Mouse (Mus musculus): Measurements from ENCODE around the gene 1700088E04Rik. TPM values are rescaled to one million over a fixed set of nuclear protein-coding genes. Genes with fewer than 3 reads are reported as not detected.

1700088E04Rik gene
- 1.7 TPM in 1 of 2 replicates, not detected in the other for polyA plus RNA-seq (2012; ENCODE audit: low replicate concordance)

DNA sequence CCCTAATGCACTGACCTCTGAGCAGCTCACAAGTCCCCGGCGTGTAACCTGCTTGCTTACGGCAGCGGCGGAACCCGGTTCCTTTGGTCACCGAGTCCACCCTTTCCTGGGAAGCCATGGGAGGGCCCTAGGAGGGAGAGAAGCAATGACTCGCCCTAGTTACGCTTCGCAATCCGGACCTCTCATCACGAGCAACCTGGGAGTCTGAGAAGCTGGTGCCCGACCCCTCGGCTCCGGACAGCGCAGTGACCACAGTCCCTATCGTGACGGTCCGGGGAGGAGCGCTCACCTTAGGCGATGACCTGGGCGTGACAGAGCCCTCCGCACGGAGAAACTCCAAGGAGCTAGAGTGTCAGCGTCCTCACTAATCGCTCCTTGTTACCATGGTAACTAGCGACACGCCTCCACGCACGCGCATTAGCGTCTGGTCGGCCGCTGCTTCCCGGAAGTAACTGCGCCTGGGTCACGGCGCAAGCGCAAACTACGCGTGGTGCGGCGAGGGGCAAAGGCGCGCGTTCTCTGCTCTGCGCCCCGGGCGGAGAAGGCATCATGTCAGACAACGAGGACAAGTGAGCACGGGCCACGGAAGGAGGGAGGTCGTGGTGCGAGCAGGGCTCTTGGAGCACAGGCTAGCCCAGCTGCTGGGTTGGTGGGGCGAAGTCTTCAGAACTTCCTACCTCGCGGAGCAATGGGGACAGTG, at the start of gene 1700088E04Rik, which contains the start of gene Polr2f:
TSS of gene 1700088E04Rik (minus strand) at position 388 of the 700 bp plus-strand sequence.
TSS of gene Polr2f (plus strand) at position 144 of the 700 bp plus-strand sequence.

DNA sequence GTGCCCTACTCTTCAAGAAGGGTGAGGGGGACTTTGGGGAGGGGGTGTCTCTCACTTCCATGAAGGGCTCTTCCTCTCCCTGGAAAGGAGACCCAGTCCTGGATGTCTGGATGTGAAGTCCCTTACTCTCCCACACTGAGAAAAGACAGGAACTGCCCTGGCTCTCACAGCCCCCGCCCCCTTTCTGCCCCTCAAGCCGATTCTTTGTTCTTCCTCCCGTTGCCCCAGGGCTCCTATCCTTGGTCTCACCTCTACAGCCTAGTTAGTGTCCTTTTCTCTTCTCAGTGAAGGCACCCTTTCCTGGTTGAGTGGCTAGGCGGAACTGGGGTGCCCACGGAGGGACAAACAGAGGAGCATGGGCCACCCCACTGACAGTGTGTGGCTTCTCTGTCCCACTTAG, 24.1 kb upstream of the 1700088E04Rik start, which contains the start of gene Sox10:
TSS of gene Sox10 (minus strand) at position 101 of the 400 bp plus-strand sequence.

DNA sequence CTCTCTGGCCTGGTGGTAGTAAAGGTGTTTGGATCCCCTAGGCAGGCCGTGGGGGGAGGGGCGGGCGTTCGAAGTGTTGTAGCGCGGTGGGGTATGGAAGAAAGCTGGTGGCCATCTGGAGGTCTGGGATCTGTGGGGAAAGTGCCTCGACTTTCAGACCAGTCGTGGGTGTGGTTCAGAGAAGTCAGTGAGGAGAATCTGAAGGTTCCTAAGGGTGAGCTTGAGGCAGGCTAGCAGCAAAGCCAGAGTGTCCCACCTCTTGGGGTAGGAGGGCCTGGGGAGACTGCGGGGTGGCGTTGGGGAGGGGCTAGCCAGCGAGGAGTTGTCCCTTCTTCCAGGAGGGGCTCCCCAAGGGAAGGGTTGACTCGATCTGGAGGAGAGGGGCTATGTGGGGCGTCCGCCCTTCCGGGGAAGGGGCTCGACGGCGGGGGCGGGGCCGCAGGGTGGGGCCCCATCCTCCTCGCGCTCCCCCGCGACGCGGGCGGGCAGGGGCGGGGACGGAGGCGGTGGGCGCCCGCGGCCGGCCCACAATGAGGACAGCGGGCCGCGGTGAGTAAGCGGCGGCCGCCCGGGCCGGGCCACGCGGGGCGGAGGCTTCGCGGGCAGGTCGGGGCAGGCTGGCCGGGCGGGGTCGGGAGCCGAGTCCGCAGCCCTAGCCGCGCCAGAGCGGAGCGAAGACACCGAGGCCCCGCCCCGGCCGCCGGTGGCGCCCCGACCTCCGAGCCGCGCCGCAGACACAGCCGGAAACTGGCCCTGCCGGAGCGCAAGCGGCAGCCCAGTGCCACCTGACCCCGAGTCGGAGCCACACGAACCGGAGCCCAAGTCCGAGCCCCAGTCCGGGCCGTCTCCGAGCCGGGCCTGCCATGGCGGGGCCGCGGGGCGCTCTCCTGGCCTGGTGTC, 32.4 kb downstream of the 1700088E04Rik start, which contains the start of gene Micall1:
TSS of gene Micall1 (plus strand) at position 478 of the 900 bp plus-strand sequence.

Other genes with a start within 250 kb of the 1700088E04Rik start
- gene Gm49510, start 241.6 kb downstream of the 1700088E04Rik start, polyA plus RNA-seq (2012; ENCODE audit: low replicate concordance) = 2.8 and 3.6 TPM in 2 replicates
- gene Sh3bp1, start 241.5 kb downstream of the 1700088E04Rik start, polyA plus RNA-seq (2012; ENCODE audit: low replicate concordance) = 524 and 1,002 TPM in 2 replicates
- gene Pdxp, start 227.3 kb downstream of the 1700088E04Rik start, polyA plus RNA-seq (2012; ENCODE audit: low replicate concordance) = 8.9 and 14.7 TPM in 2 replicates
- 15.8 and 51.1 TPM in 2 replicates for gene Lgals1, start 214.5 kb downstream of the 1700088E04Rik start, polyA plus RNA-seq (2012; ENCODE audit: low replicate concordance)
- 17.2 and 18.8 TPM in 2 replicates for gene Nol12, start 206.3 kb downstream of the 1700088E04Rik start, polyA plus RNA-seq (2012; ENCODE audit: low replicate concordance)
- gene Triobp, start 193.5 kb downstream of the 1700088E04Rik start, polyA plus RNA-seq (2012; ENCODE audit: low replicate concordance) = 91.0 and 129 TPM in 2 replicates
- gene H1f0, start 112.8 kb downstream of the 1700088E04Rik start, polyA plus RNA-seq (2012; ENCODE audit: low replicate concordance) = 32.8 and 70.9 TPM in 2 replicates
- 0.38 and 1.2 TPM in 2 replicates for gene Galr3, start 99.4 kb downstream of the 1700088E04Rik start, polyA plus RNA-seq (2012; ENCODE audit: low replicate concordance)
- gene Ankrd54, start 78.4 kb downstream of the 1700088E04Rik start, polyA plus RNA-seq (2012; ENCODE audit: low replicate concordance) = 41.1 and 171 TPM in 2 replicates
- gene Eif3l, start 66.1 kb downstream of the 1700088E04Rik start, polyA plus RNA-seq (2012; ENCODE audit: low replicate concordance) = 8.7 and 44.6 TPM in 2 replicates
- 15.6 and 50.5 TPM in 2 replicates for gene Micall1, start 32.4 kb downstream of the 1700088E04Rik start, polyA plus RNA-seq (2012; ENCODE audit: low replicate concordance)
- 65.9 and 87.9 TPM in 2 replicates for gene Polr2f, start 244 bp downstream of the 1700088E04Rik start, polyA plus RNA-seq (2012; ENCODE audit: low replicate concordance)
- gene Sox10, start 24.0 kb upstream of the 1700088E04Rik start, polyA plus RNA-seq (2012; ENCODE audit: low replicate concordance) = 0.42 TPM in 1 of 2 replicates, not detected in the other
- 17.4 and 21.0 TPM in 2 replicates for gene Pick1, start 87.9 kb upstream of the 1700088E04Rik start, polyA plus RNA-seq (2012; ENCODE audit: low replicate concordance)
- gene Gm49486, start 88.1 kb upstream of the 1700088E04Rik start, polyA plus RNA-seq (2012; ENCODE audit: low replicate concordance) = not detected in 2 replicates
- gene Slc16a8, start 113.5 kb upstream of the 1700088E04Rik start, polyA plus RNA-seq (2012; ENCODE audit: low replicate concordance) = not detected in 2 replicates
- 0.08 TPM in 1 of 2 replicates, not detected in the other for gene Baiap2l2, start 144.3 kb upstream of the 1700088E04Rik start, polyA plus RNA-seq (2012; ENCODE audit: low replicate concordance)
- 54.7 and 64.1 TPM in 2 replicates for gene Pla2g6, start 187.1 kb upstream of the 1700088E04Rik start, polyA plus RNA-seq (2012; ENCODE audit: low replicate concordance)
- 2.2 and 2.7 TPM in 2 replicates for gene Maff, start 205.4 kb upstream of the 1700088E04Rik start, polyA plus RNA-seq (2012; ENCODE audit: low replicate concordance)